Mouse (Mus musculus): ENCODE data around the gene Dusp3. TPM values are rescaled to one million over a fixed set of nuclear protein-coding genes. Genes with fewer than 3 reads are reported as not detected.
A peak's percentile ranks its signal among the peaks of the same experiment; 100 is the strongest.
"Not testable (repeated sequence)": the region's sequence is repeated elsewhere in the genome, so short reads cannot be mapped to it uniquely, and the experiment has no call there.

Dusp3 gene
- total RNA-seq, 2 experiments from 2014 or later = 130 to 137 TPM

GRCm38 (mm10) chr11:102015472-102015871 is 28.7 kb upstream of the Dusp3 start:
- DNase-seq = no peak
- intact Hi-C loops (cut with DNase I) = no loop called here

GRCm38 (mm10) chr11:102013201-102013600 is 26.4 kb upstream of the Dusp3 start:
- intact Hi-C loops (cut with DNase I) = no loop called here
- no peak for DNase-seq

- no peak for DNase-seq
- intact Hi-C loops (cut with DNase I) = loop anchor here (2.0 kb wide), 1 partner anchor 15 kb away; no protein-coding TSS in a partner anchor
These were observed 24.7 kb upstream of the Dusp3 start for GRCm38 (mm10) chr11:102011510-102011909.

GRCm38 (mm10) chr11:102010140-102010539 is 23.3 kb upstream of the Dusp3 start:
- DNase-seq = no peak
- intact Hi-C loops (cut with DNase I) = loop anchor here (2.0 kb wide), 1 partner anchor 17 kb away; no protein-coding TSS in a partner anchor

- no peak for DNase-seq
- intact Hi-C loops (cut with DNase I) = loop anchor here (2.0 kb wide), 1 partner anchor 22 kb away; the partner anchor contains the start of gene Dusp3
These were observed 22.3 kb upstream of the Dusp3 start for GRCm38 (mm10) chr11:102008954-102009637.

- intact Hi-C loops (cut with DNase I) = loop anchor here (2.0 kb wide), 1 partner anchor 22 kb away; the partner anchor contains the start of gene Dusp3
- no peak for DNase-seq
These were observed 21.6 kb upstream of the Dusp3 start for GRCm38 (mm10) chr11:102008372-102008771.

- no peak for DNase-seq
- intact Hi-C loops (cut with DNase I) = no loop called here
These were observed 19.9 kb upstream of the Dusp3 start for GRCm38 (mm10) chr11:102006688-102007087.

- DNase-seq = no peak
- intact Hi-C loops (cut with DNase I) = no loop called here
These were observed 19.5 kb upstream of the Dusp3 start for GRCm38 (mm10) chr11:102006271-102006670.

GRCm38 (mm10) chr11:102004251-102004650 is 17.4 kb upstream of the Dusp3 start:
- no peak for DNase-seq
- intact Hi-C loops (cut with DNase I) = no loop called here

- no peak for DNase-seq
- intact Hi-C loops (cut with DNase I) = no loop called here
These were observed 12.7 kb upstream of the Dusp3 start for GRCm38 (mm10) chr11:101999466-101999865.

GRCm38 (mm10) chr11:101998258-101998657 is 11.4 kb upstream of the Dusp3 start:
- peak; percentile 27 to 50 for DNase-seq
- intact Hi-C loops (cut with DNase I) = no loop called here

- intact Hi-C loops (cut with DNase I) = no loop called here
These were observed 9.1 kb upstream of the Dusp3 start for GRCm38 (mm10) chr11:101995938-101996337.

GRCm38 (mm10) chr11:101994100-101994499 is 7.3 kb upstream of the Dusp3 start:
- intact Hi-C loops (cut with DNase I) = no loop called here
- DNase-seq = no peak

More at GRCm38 (mm10) chr11:101995938-101996337, 9.1 kb upstream of the Dusp3 start:
- DNase-seq = no peak

- intact Hi-C loops (cut with DNase I) = no loop called here
- no peak for DNase-seq
These were observed 5.6 kb upstream of the Dusp3 start for GRCm38 (mm10) chr11:101992411-101992810.

GRCm38 (mm10) chr11:101991813-101992212 is 5.0 kb upstream of the Dusp3 start:
- intact Hi-C loops (cut with DNase I) = no loop called here
- DNase-seq = no peak

- DNase-seq = no peak
- intact Hi-C loops (cut with DNase I) = no loop called here
These were observed 3.4 kb upstream of the Dusp3 start for GRCm38 (mm10) chr11:101990244-101990643.

- peak; percentile 87 to 92 for DNase-seq
- intact Hi-C loops (cut with DNase I) = loop anchor here (1.0 to 5.0 kb wide), 4 partner anchors 23 to 151 kb away; no protein-coding TSS in a partner anchor
These were observed 823 bp downstream of the Dusp3 start for GRCm38 (mm10) chr11:101985990-101986389.

GRCm38 (mm10) chr11:101985450-101985849 is 1.4 kb downstream of the Dusp3 start:
- DNase-seq = not testable (repeated sequence)
- intact Hi-C loops (cut with DNase I) = loop anchor here (5.0 kb wide), 1 partner anchor 152 kb away; no protein-coding TSS in a partner anchor

GRCm38 (mm10) chr11:101984054-101985025 is 2.5 kb downstream of the Dusp3 start, which contains the start of gene Cfap97d1:
Cfap97d1 (plus strand) TSS chr11:101984279.
- peak; percentile 94 to 97 for DNase-seq
- intact Hi-C loops (cut with DNase I) = loop anchor here (5.0 kb wide), 1 partner anchor 153 kb away; no protein-coding TSS in a partner anchor

- no peak for DNase-seq
- intact Hi-C loops (cut with DNase I) = no loop called here
These were observed 3.3 kb downstream of the Dusp3 start for GRCm38 (mm10) chr11:101983431-101983921.
